Mouse (Mus musculus): ENCODE data around the gene Eif4enif1. TPM values are rescaled to one million over a fixed set of nuclear protein-coding genes. Genes with fewer than 3 reads are reported as not detected.

Gene Eif4enif1
- polyA plus RNA-seq, 1 experiment: 9.4 TPM

DNA sequence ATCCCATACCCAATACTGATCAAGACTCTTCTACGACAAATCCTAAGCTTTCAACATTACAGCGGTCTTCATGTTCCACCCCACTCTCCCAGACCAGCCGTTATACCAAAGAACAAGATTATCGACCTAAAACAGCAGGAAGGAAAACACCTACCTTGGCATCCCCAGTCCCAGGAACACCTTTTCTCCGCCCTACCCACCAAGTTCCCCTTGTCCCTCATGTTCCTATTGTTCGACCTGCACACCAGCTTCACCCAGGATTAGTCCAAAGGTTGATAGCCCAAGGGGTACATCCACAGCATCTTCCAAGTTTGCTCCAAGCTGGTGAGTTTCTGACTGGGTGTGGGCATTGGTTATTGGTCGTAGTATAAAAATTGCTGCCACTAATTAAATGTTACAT, 40.2 kb downstream of the Eif4enif1 start:
- peaks cover 99% of the 10 kb centered on the region for H3K36me3 ChIP-seq (replicated peaks; ENCODE audit: low read length)
- H3K4me1 ChIP-seq: peaks cover 9% of the 10 kb centered on the region
- TF ChIP-seq GATA1 (IDR thresholded peaks at IDR 0.05; ENCODE audit: borderline replicate concordance, low read length) (no peak), FLI1 (IDR thresholded peaks at IDR 0.05; ENCODE audit: low read length) (no peak)
- H3K27me3 ChIP-seq (replicated peaks): no peaks in the 10 kb centered on the region
- peaks cover 7% of the 10 kb centered on the region; the same call in 1 of the 2 replicates for H3K9me3 ChIP-seq
- H3K4me3 ChIP-seq (replicated peaks): no peak overlapping the region

GRCm38 (mm10) chr11:3243771-3244170, 41.6 kb downstream of the Eif4enif1 start:
- Histone ChIP-seq H3K4me3 (replicated peaks) (no peak overlapping the region), H3K36me3 (replicated peaks; ENCODE audit: low read length) (peaks cover 99% of the 10 kb centered on the region), H3K4me1 (peaks cover 5% of the 10 kb centered on the region; the same call in 1 of the 2 replicates), H3K27me3 (replicated peaks) (no peaks in the 10 kb centered on the region), H3K9me3 (peaks cover 7% of the 10 kb centered on the region; the same call in 1 of the 2 replicates)
- TF ChIP-seq FLI1 (IDR thresholded peaks at IDR 0.05; ENCODE audit: low read length): no peak
- TF ChIP-seq GATA1 (IDR thresholded peaks at IDR 0.05; ENCODE audit: borderline replicate concordance, low read length): no peak

GRCm38 (mm10) chr11:3247387-3247786, 45.2 kb downstream of the Eif4enif1 start:
- H3K27me3 ChIP-seq (replicated peaks): no peaks in the 10 kb centered on the region
- TF ChIP-seq FLI1 (IDR thresholded peaks at IDR 0.05; ENCODE audit: low read length): no peak
- no peak for TF ChIP-seq GATA1 (IDR thresholded peaks at IDR 0.05; ENCODE audit: borderline replicate concordance, low read length)
- no peaks in the 10 kb centered on the region for H3K9me3 ChIP-seq
- H3K36me3 ChIP-seq (replicated peaks; ENCODE audit: low read length): peaks cover 100% of the 10 kb centered on the region
- peaks cover 5% of the 10 kb centered on the region; the same call in 1 of the 2 replicates for H3K4me1 ChIP-seq
- no peak overlapping the region for H3K4me3 ChIP-seq (replicated peaks)

- Histone ChIP-seq H3K27me3 (replicated peaks) (no peaks in the 10 kb centered on the region), H3K4me1 (peaks cover 15% of the 10 kb centered on the region), H3K36me3 (replicated peaks; ENCODE audit: low read length) (peaks cover 93% of the 10 kb centered on the region), H3K9me3 (no peaks in the 10 kb centered on the region), H3K4me3 (replicated peaks) (no peak overlapping the region)
- TF ChIP-seq FLI1 (IDR thresholded peaks at IDR 0.05; ENCODE audit: low read length) (no peak), GATA1 (IDR thresholded peaks at IDR 0.05; ENCODE audit: borderline replicate concordance, low read length) (no peak)
These were observed 57.3 kb downstream of the Eif4enif1 start for GRCm38 (mm10) chr11:3259537-3259936.

- TF ChIP-seq GATA1 (IDR thresholded peaks at IDR 0.05; ENCODE audit: borderline replicate concordance, low read length) (no peak), FLI1 (IDR thresholded peaks at IDR 0.05; ENCODE audit: low read length) (no peak)
These were observed 63.3 kb downstream of the Eif4enif1 start for GRCm38 (mm10) chr11:3265291-3266078.

GRCm38 (mm10) chr11:3266079-3266685, 64.0 kb downstream of the Eif4enif1 start, which contains the start of gene Drg1:
Gene Drg1, minus strand, starts transcription at chr11:3266415.
- TF ChIP-seq GATA1 (IDR thresholded peaks at IDR 0.05; ENCODE audit: borderline replicate concordance, low read length) (no peak), FLI1 (IDR thresholded peaks at IDR 0.05; ENCODE audit: low read length) (no peak)
- H3K27me3 ChIP-seq (replicated peaks): no peaks in the 10 kb centered on the region
- peaks cover 36% of the 10 kb centered on the region for H3K36me3 ChIP-seq (replicated peaks; ENCODE audit: low read length)
- peak within 1 kb of the TSS; percentile 100 for H3K4me3 ChIP-seq (replicated peaks)
- H3K4me1 ChIP-seq: peaks cover 34% of the 10 kb centered on the region
- H3K9me3 ChIP-seq: no peaks in the 10 kb centered on the region

More at GRCm38 (mm10) chr11:3265291-3266078, 63.3 kb downstream of the Eif4enif1 start:
- Histone ChIP-seq H3K27me3 (replicated peaks) (no peaks in the 10 kb centered on the region), H3K9me3 (no peaks in the 10 kb centered on the region), H3K4me3 (replicated peaks) (peak overlapping the region; percentile 100), H3K36me3 (replicated peaks; ENCODE audit: low read length) (peaks cover 42% of the 10 kb centered on the region), H3K4me1 (peaks cover 34% of the 10 kb centered on the region)

GRCm38 (mm10) chr11:3267133-3267532, 64.9 kb downstream of the Eif4enif1 start:
- peak overlapping the region; percentile 100 for H3K4me3 ChIP-seq (replicated peaks)
- TF ChIP-seq FLI1 (IDR thresholded peaks at IDR 0.05; ENCODE audit: low read length): no peak
- TF ChIP-seq GATA1 (IDR thresholded peaks at IDR 0.05; ENCODE audit: borderline replicate concordance, low read length): no peak

DNA sequence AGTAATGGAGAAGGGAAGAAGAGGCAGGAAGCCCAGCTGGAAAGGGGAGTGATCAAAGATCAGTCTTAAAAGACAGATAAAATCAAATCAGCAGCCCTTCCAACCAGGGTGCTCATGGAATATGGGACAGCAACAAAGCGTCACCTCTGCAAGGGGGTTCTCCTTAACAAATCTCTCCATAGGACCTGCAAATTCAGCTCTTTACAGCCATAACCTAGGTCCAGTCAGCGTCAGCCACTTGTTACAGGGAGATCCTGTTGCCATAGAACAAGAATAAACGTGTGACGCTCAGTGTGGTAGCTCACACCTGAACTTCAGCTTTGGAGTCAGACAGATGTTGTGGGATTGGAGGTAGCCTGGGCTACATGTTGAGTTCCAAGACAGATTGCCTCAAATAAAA, 67.0 kb downstream of the Eif4enif1 start:
- Histone ChIP-seq H3K27me3 (replicated peaks) (no peaks in the 10 kb centered on the region), H3K4me3 (replicated peaks) (no peak overlapping the region), H3K36me3 (replicated peaks; ENCODE audit: low read length) (peaks cover 6% of the 10 kb centered on the region), H3K4me1 (peaks cover 22% of the 10 kb centered on the region), H3K9me3 (no peaks in the 10 kb centered on the region)
- no peak for TF ChIP-seq FLI1 (IDR thresholded peaks at IDR 0.05; ENCODE audit: low read length)
- TF ChIP-seq GATA1 (IDR thresholded peaks at IDR 0.05; ENCODE audit: borderline replicate concordance, low read length): no peak

More at GRCm38 (mm10) chr11:3267133-3267532, 64.9 kb downstream of the Eif4enif1 start:
- H3K27me3 ChIP-seq (replicated peaks): no peaks in the 10 kb centered on the region
- peaks cover 27% of the 10 kb centered on the region for H3K36me3 ChIP-seq (replicated peaks; ENCODE audit: low read length)
- H3K9me3 ChIP-seq: no peaks in the 10 kb centered on the region
- H3K4me1 ChIP-seq: peaks cover 34% of the 10 kb centered on the region

GRCm38 (mm10) chr11:3278351-3278750, 76.2 kb downstream of the Eif4enif1 start:
- H3K27me3 ChIP-seq (replicated peaks): no peaks in the 10 kb centered on the region
- TF ChIP-seq FLI1 (IDR thresholded peaks at IDR 0.05; ENCODE audit: low read length) (no peak), GATA1 (IDR thresholded peaks at IDR 0.05; ENCODE audit: borderline replicate concordance, low read length) (no peak)
- no peaks in the 10 kb centered on the region for H3K4me1 ChIP-seq
- H3K4me3 ChIP-seq (replicated peaks): no peak overlapping the region
- peaks cover 28% of the 10 kb centered on the region for H3K9me3 ChIP-seq
- no peaks in the 10 kb centered on the region for H3K36me3 ChIP-seq (replicated peaks; ENCODE audit: low read length)

DNA sequence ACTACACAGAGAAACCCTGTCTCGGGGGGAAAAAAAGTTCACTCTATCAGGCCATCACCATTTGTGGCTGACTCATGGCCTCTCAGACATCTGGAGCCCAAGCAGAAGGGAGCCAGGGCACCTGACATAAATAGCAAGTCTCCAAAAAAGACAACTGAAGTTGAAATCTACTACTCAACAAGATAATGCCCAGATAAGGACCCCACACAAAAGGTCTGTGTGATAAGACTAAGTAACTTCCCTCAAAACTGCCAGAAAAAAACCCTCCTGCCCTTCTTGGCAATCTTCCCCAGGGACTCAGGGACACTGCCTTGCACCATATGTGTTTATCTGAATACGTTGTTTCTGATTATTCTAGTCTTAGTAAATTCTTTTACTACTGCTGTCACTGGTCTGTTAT, 77.5 kb downstream of the Eif4enif1 start:
- Histone ChIP-seq H3K4me3 (replicated peaks) (no peak overlapping the region), H3K36me3 (replicated peaks; ENCODE audit: low read length) (no peaks in the 10 kb centered on the region), H3K9me3 (peaks cover 38% of the 10 kb centered on the region), H3K27me3 (replicated peaks) (no peaks in the 10 kb centered on the region), H3K4me1 (no peaks in the 10 kb centered on the region)
- no peak for TF ChIP-seq FLI1 (IDR thresholded peaks at IDR 0.05; ENCODE audit: low read length)
- no peak for TF ChIP-seq GATA1 (IDR thresholded peaks at IDR 0.05; ENCODE audit: borderline replicate concordance, low read length)
